8 mouse cellular contexts compared by ENCODE assay signal in genomic region chr8:126422920-126423300, GRCm38 (mm10). TPM values are rescaled to one million over a fixed set of nuclear protein-coding genes. Genes with fewer than 3 reads are reported as not detected.
A peak's percentile ranks its signal among the peaks of the same experiment; 100 is the strongest.
DNase-seq lines count a peak whose midpoint lies in the region; ATAC-seq and TF ChIP-seq lines count a peak whose summit lies in the region.

No protein-coding gene starts in this region.

- peak overlapping the region; percentile 92 for H3K9ac ChIP-seq in limb, embryonic 13.5 days

- no peak for TF ChIP-seq CTCF in spleen, adult 2 months (IDR thresholded peaks at IDR 0.05; ENCODE audit: extremely low read depth, insufficient read depth, insufficient read length, insufficient replicate concordance)

- peaks cover 5% of the 10 kb centered on the region for H3K4me1 ChIP-seq in spleen, adult 2 months (ENCODE audit: control insufficient read depth, insufficient read depth, insufficient read length)
- peaks cover 13% of the 10 kb centered on the region for H3K4me1 ChIP-seq in limb, embryonic 13.5 days

- peaks cover 13% of the 10 kb centered on the region for H3K36me3 ChIP-seq in spleen, adult 2 months (ENCODE audit: control insufficient read depth, insufficient read depth, low read length)
- peaks cover 23% of the 10 kb centered on the region for H3K36me3 ChIP-seq in limb, embryonic 13.5 days
- H3K36me3 ChIP-seq in myocyte (ENCODE audit: control insufficient read depth, insufficient read depth): peaks cover 20% of the 10 kb centered on the region

- H3K4me2 ChIP-seq in limb, embryonic 13.5 days (replicated peaks): peak overlapping the region; percentile 89
- peak overlapping the region; percentile 77 for H3K4me2 ChIP-seq in myocyte (ENCODE audit: low read depth)

- TF ChIP-seq POLR2A in spleen, adult 2 months (IDR thresholded peaks at IDR 0.05; ENCODE audit: low read depth, low read length): no peak
- no peak for TF ChIP-seq POLR2A in myocyte (IDR thresholded peaks at IDR 0.05; ENCODE audit: insufficient read length, low read depth)

- H3K79me2 ChIP-seq in myocyte (ENCODE audit: control insufficient read depth, insufficient read depth): peaks cover 7% of the 10 kb centered on the region

- no peaks in the 10 kb centered on the region for H3K9me3 ChIP-seq in limb, embryonic 13.5 days

- no peaks in the 10 kb centered on the region for H3K27me3 ChIP-seq in spleen, adult 2 months (ENCODE audit: control insufficient read depth, insufficient read depth, low read length)
- no peaks in the 10 kb centered on the region for H3K27me3 ChIP-seq in limb, embryonic 13.5 days
- no peaks in the 10 kb centered on the region for H3K27me3 ChIP-seq in myocyte (ENCODE audit: control insufficient read depth, insufficient read depth, insufficient read length)

- peak; percentile 61 for DNase-seq in adrenal gland, postnatal 14 days
- no peak for DNase-seq in adrenal gland, adult (ENCODE audit: inconsistent age in 2 of 2, low spot score in 1 of 2)
- no peak for DNase-seq in spleen, adult 2 months (ENCODE audit: low read depth in 1 of 2, low spot score in 2 of 2)
- no peak for DNase-seq in spleen, postnatal 4 days (ENCODE audit: low spot score in 2 of 2)
- DNase-seq in forelimb bud, embryonic 11.5 days (ENCODE audit: low read depth, low spot score): peak; percentile 3
- DNase-seq in gastrocnemius, postnatal 4 days (ENCODE audit: low spot score in 2 of 2): no peak

- WGBS in spleen, adult 2 months: 14% methylated on average over 9 of the region's 9 CpGs
- WGBS in limb, embryonic 13.5 days: 9% methylated on average over 9 of the region's 9 CpGs

- peak overlapping the region; percentile 96 for H3K4me3 ChIP-seq in spleen, adult 2 months (ENCODE audit: extremely low read depth, insufficient read depth, insufficient read length)
- peak overlapping the region; percentile 91 for H3K4me3 ChIP-seq in limb, embryonic 13.5 days
- peak overlapping the region; percentile 81 for H3K4me3 ChIP-seq in myocyte

- peak; percentile 55 for ATAC-seq in limb, embryonic 13.5 days (ENCODE audit: low FRiP score, low read depth)

- H3K27ac ChIP-seq in spleen, adult 2 months (ENCODE audit: insufficient read depth, low read length): no peak overlapping the region
- peak overlapping the region; percentile 70; the same call in 1 of the 2 replicates for H3K27ac ChIP-seq in limb, embryonic 13.5 days

- H3ac ChIP-seq in myocyte (ENCODE audit: control insufficient read depth, insufficient read length): peak overlapping the region; percentile 73

TF ChIP-seq in myocyte, 11 proteins besides CTCF, POLR2A, EP300 and RAD21:
- TF ChIP-seq TCF3 (IDR thresholded peaks at IDR 0.05; ENCODE audit: insufficient read length, low read depth): no peak
- no peak for TF ChIP-seq SRF (IDR thresholded peaks at IDR 0.05; ENCODE audit: control insufficient read depth, insufficient read length, low read depth)
- TF ChIP-seq TCF12 (IDR thresholded peaks at IDR 0.05; ENCODE audit: insufficient read depth, poor library complexity, severe bottlenecking): no peak
- TF ChIP-seq POLR2AphosphoS2 (IDR thresholded peaks at IDR 0.05; ENCODE audit: insufficient read length, low read depth): no peak
- TF ChIP-seq CEBPB (IDR thresholded peaks at IDR 0.05; ENCODE audit: insufficient read depth, poor library complexity, severe bottlenecking): no peak
- TF ChIP-seq MYOD1 (IDR thresholded peaks at IDR 0.05; ENCODE audit: control insufficient read depth in 1 of 3, insufficient read length in 2 of 3, low read depth in 2 of 3): no peak
- no peak for TF ChIP-seq MAX (IDR thresholded peaks at IDR 0.05; ENCODE audit: low read depth)
- no peak for TF ChIP-seq MYOG (IDR thresholded peaks at IDR 0.05; ENCODE audit: control insufficient read depth in 1 of 3, insufficient read depth in 1 of 3, insufficient read length in 2 of 3, low read depth in 2 of 3)
- TF ChIP-seq E2F4 (IDR thresholded peaks at IDR 0.05; ENCODE audit: insufficient read depth): no peak
- TF ChIP-seq USF1 (IDR thresholded peaks at IDR 0.05; ENCODE audit: low read depth): no peak
- no peak for TF ChIP-seq REST (IDR thresholded peaks at IDR 0.05; ENCODE audit: insufficient read depth, insufficient read length)

RNA-seq across cellular contexts. Expression of gene Coa6, which starts 0.6 kb away (rescaled TPM):
- total RNA-seq in adrenal gland, postnatal 14 days (2021): 31.6 and 37.4 TPM in 2 replicates
- polyA plus RNA-seq in spleen, adult 2 months (2012; rRNA removed): 25.6 and 43.0 TPM in 2 replicates
- 51.7 and 54.2 TPM in 2 replicates for polyA plus RNA-seq in limb, embryonic 13.5 days (2015; fragmentation: Nextera tagmentation; extraction: Ambion mirVana)
- 29.3 TPM for polyA plus RNA-seq in myocyte (2012; fragmentation: generic; extraction: Trizol)
- 10 to 100 TPM; 18.5 to 19.0 TPM for total RNA-seq in gastrocnemius, postnatal 4 days (2021)

RNA-seq across cellular contexts. Expression of gene Tarbp1, which starts 52.0 kb away (rescaled TPM):
- total RNA-seq in adrenal gland, postnatal 14 days (2021): 9.4 and 10.0 TPM in 2 replicates
- polyA plus RNA-seq in spleen, adult 2 months (2012; rRNA removed): 3.9 and 5.0 TPM in 2 replicates
- 2.0 and 2.2 TPM in 2 replicates for polyA plus RNA-seq in limb, embryonic 13.5 days (2015; fragmentation: Nextera tagmentation; extraction: Ambion mirVana)
- 1.7 TPM for polyA plus RNA-seq in myocyte (2012; fragmentation: generic; extraction: Trizol)
- 1 to 10 TPM; 6.5 TPM for total RNA-seq in gastrocnemius, postnatal 4 days (2021)

Comparison
In these comparisons a context has a peak if more than half of its experiments do, and no peak if none do; other contexts are left out.
1. DNase-seq: peak in adrenal gland, postnatal 14 days (single experiment) and forelimb bud, embryonic 11.5 days (single experiment); none in adrenal gland, adult (0 of 2), spleen, adult 2 months (0 of 2), spleen, postnatal 4 days (0 of 2) and gastrocnemius, postnatal 4 days (0 of 2).
2. Peak in every context shown above with its lines, with median percentiles within 50 percentile points of each other: H3K4me3 ChIP-seq.